Mouse (Mus musculus) embryonic fibroblast, embryonic 13.5 days (primary cell): ENCODE results near the gene Ftsj1.

Experiments
- CTCF ChIP-seq: IDR thresholded peaks from 2 replicates; pipeline ENCODE4 v1.5.1; 2011; ENCODE audit warnings: mild to moderate bottlenecking, control low read depth, low read length, moderate library complexity, borderline replicate concordance; ENCODE audit not compliant: insufficient read depth
- POLR2A ChIP-seq: IDR thresholded peaks from 2 replicates; pipeline ENCODE4 v1.6.1; 2011; ENCODE audit warnings: low read depth, mild to moderate bottlenecking, control low read depth, low read length, moderate library complexity

GRCm38 (mm10) chrX:8207224-8207623 is 45.0 kb downstream of the Ftsj1 start:
- TF ChIP-seq POLR2A (no peak), CTCF (no peak)
